Mouse (Mus musculus) liver, embryonic 18 days (tissue): ENCODE results near the gene Insm1. TPM values are rescaled to one million over a fixed set of nuclear protein-coding genes. Genes with fewer than 3 reads are reported as not detected.

Experiments used
- polyA plus RNA-seq: library from polyadenylated mRNA; depleted of rRNA; stranded (reverse); fragments of >200 nt; gene quantifications from 2 replicates; pipeline ENCODE4 v1.2.3, GENCODE M21; 2012; rRNA removed

Insm1 gene
- 0.01 and 0.04 TPM in 2 replicates for polyA plus RNA-seq

GRCm38 (mm10) chr2:146221076-146221928 is at the start of gene Insm1:
Gene Insm1, plus strand, starts transcription at chr2:146221921.

